Mouse (Mus musculus): ENCODE results near the gene Gm13278. TPM values are rescaled to one million over a fixed set of nuclear protein-coding genes. Genes with fewer than 3 reads are reported as not detected.

The Gm13278 gene
- polyA plus RNA-seq, 1 experiment from 2014 or later = not detected

Other genes starting within 250 kb of the Gm13278 start
- not detected in 2 replicates for gene Ifna15, start 233.3 kb upstream of the Gm13278 start, polyA plus RNA-seq (2016; fragmentation: Nextera tagmentation; extraction: Ambion mirVana)
- not detected in 2 replicates for gene Ifna14, start 219.8 kb upstream of the Gm13278 start, polyA plus RNA-seq (2016; fragmentation: Nextera tagmentation; extraction: Ambion mirVana)
- gene Ifna9, start 199.2 kb upstream of the Gm13278 start, polyA plus RNA-seq (2016; fragmentation: Nextera tagmentation; extraction: Ambion mirVana) = not detected in 2 replicates
- not detected in 2 replicates for gene Ifna12, start 188.2 kb upstream of the Gm13278 start, polyA plus RNA-seq (2016; fragmentation: Nextera tagmentation; extraction: Ambion mirVana)
- not detected in 2 replicates for gene C87499, start 157.1 kb upstream of the Gm13278 start, polyA plus RNA-seq (2016; fragmentation: Nextera tagmentation; extraction: Ambion mirVana)
- not detected in 2 replicates for gene Ifna13, start 147.1 kb upstream of the Gm13278 start, polyA plus RNA-seq (2016; fragmentation: Nextera tagmentation; extraction: Ambion mirVana)
- gene Ifna16, start 114.6 kb upstream of the Gm13278 start, polyA plus RNA-seq (2016; fragmentation: Nextera tagmentation; extraction: Ambion mirVana) = not detected in 2 replicates
- not detected in 2 replicates for gene Ifna2, start 107.6 kb upstream of the Gm13278 start, polyA plus RNA-seq (2016; fragmentation: Nextera tagmentation; extraction: Ambion mirVana)
- not detected in 2 replicates for gene Ifnab, start 100.2 kb upstream of the Gm13278 start, polyA plus RNA-seq (2016; fragmentation: Nextera tagmentation; extraction: Ambion mirVana)
- gene Gm26566, start 69.7 kb upstream of the Gm13278 start, polyA plus RNA-seq (2016; fragmentation: Nextera tagmentation; extraction: Ambion mirVana) = 1.4 and 1.9 TPM in 2 replicates
- 144 and 152 TPM in 2 replicates for gene Klhl9, start 69.1 kb upstream of the Gm13278 start, polyA plus RNA-seq (2016; fragmentation: Nextera tagmentation; extraction: Ambion mirVana)
- gene Gm13271, start 36.7 kb upstream of the Gm13278 start, polyA plus RNA-seq (2016; fragmentation: Nextera tagmentation; extraction: Ambion mirVana) = not detected in 2 replicates
- 0.31 and 0.39 TPM in 2 replicates for gene Gm13283, start 31.4 kb upstream of the Gm13278 start, polyA plus RNA-seq (2016; fragmentation: Nextera tagmentation; extraction: Ambion mirVana)
- not detected in 2 replicates for gene Gm13290, start 17.7 kb upstream of the Gm13278 start, polyA plus RNA-seq (2016; fragmentation: Nextera tagmentation; extraction: Ambion mirVana)
- not detected in 2 replicates for gene Gm13289, start 14.6 kb upstream of the Gm13278 start, polyA plus RNA-seq (2016; fragmentation: Nextera tagmentation; extraction: Ambion mirVana)
- gene Gm13272, start 11.7 kb upstream of the Gm13278 start, polyA plus RNA-seq (2016; fragmentation: Nextera tagmentation; extraction: Ambion mirVana) = not detected in 2 replicates
- gene Ifnz, start 9.4 kb upstream of the Gm13278 start, polyA plus RNA-seq (2016; fragmentation: Nextera tagmentation; extraction: Ambion mirVana) = not detected in 2 replicates
- 0.62 TPM in 1 of 2 replicates, not detected in the other for gene Gm13276, start 5.8 kb upstream of the Gm13278 start, polyA plus RNA-seq (2016; fragmentation: Nextera tagmentation; extraction: Ambion mirVana)
- gene Gm13277, start 2.9 kb upstream of the Gm13278 start, polyA plus RNA-seq (2016; fragmentation: Nextera tagmentation; extraction: Ambion mirVana) = not detected in 2 replicates
- not detected in 2 replicates for gene Gm13275, start 2.9 kb downstream of the Gm13278 start, polyA plus RNA-seq (2016; fragmentation: Nextera tagmentation; extraction: Ambion mirVana)
- gene Gm13279, start 5.8 kb downstream of the Gm13278 start, polyA plus RNA-seq (2016; fragmentation: Nextera tagmentation; extraction: Ambion mirVana) = not detected in 2 replicates
- 0.26 and 0.95 TPM in 2 replicates for gene Gm13285, start 8.1 kb downstream of the Gm13278 start, polyA plus RNA-seq (2016; fragmentation: Nextera tagmentation; extraction: Ambion mirVana)
- not detected in 2 replicates for gene Gm13287, start 11.7 kb downstream of the Gm13278 start, polyA plus RNA-seq (2016; fragmentation: Nextera tagmentation; extraction: Ambion mirVana)
- not detected in 2 replicates for gene Gm13288, start 14.0 kb downstream of the Gm13278 start, polyA plus RNA-seq (2016; fragmentation: Nextera tagmentation; extraction: Ambion mirVana)
- not detected in 2 replicates for gene Ifna7, start 24.7 kb downstream of the Gm13278 start, polyA plus RNA-seq (2016; fragmentation: Nextera tagmentation; extraction: Ambion mirVana)
- gene Ifna11, start 28.4 kb downstream of the Gm13278 start, polyA plus RNA-seq (2016; fragmentation: Nextera tagmentation; extraction: Ambion mirVana) = not detected in 2 replicates
- gene Ifna6, start 35.9 kb downstream of the Gm13278 start, polyA plus RNA-seq (2016; fragmentation: Nextera tagmentation; extraction: Ambion mirVana) = not detected in 2 replicates
- gene Ifna5, start 44.0 kb downstream of the Gm13278 start, polyA plus RNA-seq (2016; fragmentation: Nextera tagmentation; extraction: Ambion mirVana) = not detected in 2 replicates
- not detected in 2 replicates for gene Ifna4, start 50.3 kb downstream of the Gm13278 start, polyA plus RNA-seq (2016; fragmentation: Nextera tagmentation; extraction: Ambion mirVana)
- gene Ifna1, start 58.5 kb downstream of the Gm13278 start, polyA plus RNA-seq (2016; fragmentation: Nextera tagmentation; extraction: Ambion mirVana) = not detected in 2 replicates
- not detected in 2 replicates for gene Ifne, start 88.7 kb downstream of the Gm13278 start, polyA plus RNA-seq (2016; fragmentation: Nextera tagmentation; extraction: Ambion mirVana)